Mouse (Mus musculus): ENCODE data around the gene She.

Gene She

GRCm38 (mm10) chr3:89817056-89817455, 14.1 kb upstream of the She start:
- no peak for DNase-seq (ENCODE audit: low read depth, low spot score)

GRCm38 (mm10) chr3:89818605-89819004, 12.6 kb upstream of the She start:
- no peak for DNase-seq (ENCODE audit: low read depth, low spot score)

- no peak for DNase-seq (ENCODE audit: low read depth, low spot score)
These were observed 11.3 kb upstream of the She start for GRCm38 (mm10) chr3:89819897-89820296.

- no peak for DNase-seq (ENCODE audit: low read depth, low spot score)
These were observed 10.7 kb upstream of the She start for GRCm38 (mm10) chr3:89820311-89821095.

- no peak for DNase-seq (ENCODE audit: low read depth, low spot score)
These were observed 10.1 kb upstream of the She start for GRCm38 (mm10) chr3:89821096-89821513.

- no peak for DNase-seq (ENCODE audit: low read depth, low spot score)
These were observed 9.4 kb upstream of the She start for GRCm38 (mm10) chr3:89821548-89822480.

GRCm38 (mm10) chr3:89823594-89823993, 7.6 kb upstream of the She start:
- DNase-seq (ENCODE audit: low read depth, low spot score): no peak

GRCm38 (mm10) chr3:89826295-89826694, 4.9 kb upstream of the She start:
- DNase-seq (ENCODE audit: low read depth, low spot score): no peak

- DNase-seq (ENCODE audit: low read depth, low spot score): no peak
These were observed 4.2 kb downstream of the She start for GRCm38 (mm10) chr3:89835362-89835761.

- peak; percentile 50 for DNase-seq (ENCODE audit: low read depth, low spot score)
These were observed 11.1 kb downstream of the She start for GRCm38 (mm10) chr3:89842258-89842657.

GRCm38 (mm10) chr3:89843148-89843547, 12.0 kb downstream of the She start:
- no peak for DNase-seq (ENCODE audit: low read depth, low spot score)

- no peak for DNase-seq (ENCODE audit: low read depth, low spot score)
These were observed 14.6 kb downstream of the She start for GRCm38 (mm10) chr3:89845814-89846213.

- no peak for DNase-seq (ENCODE audit: low read depth, low spot score)
These were observed 16.0 kb downstream of the She start for GRCm38 (mm10) chr3:89847126-89847525.

- DNase-seq (ENCODE audit: low read depth, low spot score): no peak
These were observed 16.4 kb downstream of the She start for GRCm38 (mm10) chr3:89847596-89847995.

- DNase-seq (ENCODE audit: low read depth, low spot score): no peak
These were observed 16.9 kb downstream of the She start for GRCm38 (mm10) chr3:89848083-89848482.

GRCm38 (mm10) chr3:89853752-89854151, 22.6 kb downstream of the She start:
- DNase-seq (ENCODE audit: low read depth, low spot score): no peak

GRCm38 (mm10) chr3:89857353-89857752, 26.2 kb downstream of the She start:
- no peak for DNase-seq (ENCODE audit: low read depth, low spot score)

GRCm38 (mm10) chr3:89858123-89858522, 27.0 kb downstream of the She start:
- peak; percentile 60 for DNase-seq (ENCODE audit: low read depth, low spot score)

GRCm38 (mm10) chr3:89858888-89859287, 27.7 kb downstream of the She start:
- DNase-seq (ENCODE audit: low read depth, low spot score): no peak

GRCm38 (mm10) chr3:89859936-89860335, 28.8 kb downstream of the She start:
- DNase-seq (ENCODE audit: low read depth, low spot score): no peak

GRCm38 (mm10) chr3:89860343-89860742, 29.2 kb downstream of the She start:
- no peak for DNase-seq (ENCODE audit: low read depth, low spot score)

GRCm38 (mm10) chr3:89861070-89861469, 29.9 kb downstream of the She start:
- DNase-seq (ENCODE audit: low read depth, low spot score): no peak

All from c-Kit-negative CD71-positive TER-119-positive erythroid progenitor cells, embryonic 14.5 days (primary cell).